8 mouse cellular contexts compared by ENCODE assay signal in the genomic region with DNA sequence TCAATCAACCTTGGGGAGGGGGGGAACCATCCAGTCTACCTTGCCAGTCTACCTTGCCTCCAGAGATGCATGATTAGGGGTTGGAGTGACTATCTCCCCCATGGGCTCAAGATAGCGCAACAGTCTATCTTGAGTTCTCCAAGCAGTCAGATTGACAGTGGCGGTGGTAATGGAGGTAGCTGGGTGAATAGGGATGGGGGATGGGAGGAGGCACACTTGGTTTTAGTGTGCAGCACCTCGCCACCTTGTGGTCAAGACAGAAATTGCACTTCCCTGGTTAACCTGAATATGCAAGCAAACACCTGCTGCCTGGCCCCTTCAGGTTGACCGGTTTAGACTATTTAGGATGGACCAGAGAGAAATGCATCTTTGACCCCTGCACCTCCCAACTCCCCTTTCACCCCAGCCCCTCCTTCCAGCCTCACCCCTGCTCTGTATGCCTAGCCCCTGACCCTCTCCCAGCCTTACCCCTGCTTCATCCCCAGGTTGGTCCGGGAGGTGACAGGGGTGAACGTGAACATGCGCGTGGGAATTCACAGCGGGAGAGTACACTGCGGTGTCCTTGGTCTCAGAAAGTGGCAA.
DNase-seq lines count a peak whose midpoint lies in the region; ATAC-seq lines count a peak whose summit lies in the region.

No protein-coding gene starts in this region.

- DNase-seq in adrenal gland, adult (ENCODE audit: inconsistent age in 2 of 2, low spot score in 1 of 2) = peak; percentile 70 to 92
- DNase-seq in cerebellum, postnatal 4 days (ENCODE audit: low spot score in 2 of 2) = peak; percentile 83 to 93
- DNase-seq in gastrocnemius, postnatal 10 days = peak; percentile 81
- DNase-seq in intestine, embryonic 14.5 days (ENCODE audit: low spot score) = peak; percentile 96
- peak; percentile 86 to 90 for DNase-seq in left cerebral cortex, postnatal 10 days (ENCODE audit: extremely low spot score in 1 of 2, low spot score in 2 of 2)
- peak; percentile 29 for DNase-seq in spleen, adult 12 weeks (ENCODE audit: low spot score)

- no peak overlapping the region for H3K4me2 ChIP-seq in intestine, embryonic 14.5 days (ENCODE audit: low read length)
- no peak overlapping the region for H3K4me2 ChIP-seq in midbrain, embryonic 13.5 days (replicated peaks)

- intact Hi-C loops in left cerebral cortex, postnatal 10 days (cut with DNase I) = loop anchor here (1.0 to 5.0 kb wide), 3 partner anchors 116 to 213 kb away; partner anchors contain the start of gene Adcy5

- H3K4me1 ChIP-seq in intestine, embryonic 14.5 days (replicated peaks; ENCODE audit: control insufficient read depth, insufficient read depth, low read length) = no peaks in the 10 kb centered on the region
- peaks cover 12% of the 10 kb centered on the region; the same call in 1 of the 2 replicates for H3K4me1 ChIP-seq in midbrain, embryonic 13.5 days (replicated peaks)

- ATAC-seq in intestine, embryonic 14.5 days (replicated peaks; ENCODE audit: low FRiP score, low TSS enrichment, low read depth) = 0 out of 2 replicates have a peak, but pooled peaks have one; percentile 24
- ATAC-seq in midbrain, embryonic 13.5 days = peak; percentile 72
- ATAC-seq in monocyte, adult 5-6 weeks (replicated peaks; ENCODE audit: insufficient number of reproducible peaks, low FRiP score, low TSS enrichment, poor library complexity, severe bottlenecking) = no peak; the same call in 1 of the 2 replicates

- H3K9ac ChIP-seq in intestine, embryonic 14.5 days (ENCODE audit: low read length) = no peak overlapping the region
- no peak overlapping the region for H3K9ac ChIP-seq in midbrain, embryonic 13.5 days (replicated peaks)

- no peak overlapping the region for H3K4me3 ChIP-seq in intestine, embryonic 14.5 days (ENCODE audit: low read depth, low read length)
- no peak overlapping the region for H3K4me3 ChIP-seq in midbrain, embryonic 13.5 days (replicated peaks)

- H3K27me3 ChIP-seq in intestine, embryonic 14.5 days (replicated peaks; ENCODE audit: control insufficient read depth, insufficient read depth, low read length) = no peaks in the 10 kb centered on the region
- no peaks in the 10 kb centered on the region for H3K27me3 ChIP-seq in midbrain, embryonic 13.5 days

- no peaks in the 10 kb centered on the region for H3K36me3 ChIP-seq in intestine, embryonic 14.5 days (ENCODE audit: control insufficient read depth, insufficient read depth, low read length)
- H3K36me3 ChIP-seq in midbrain, embryonic 13.5 days = peaks cover 11% of the 10 kb centered on the region; the same call in 1 of the 2 replicates

- WGBS in intestine, embryonic 14.5 days = 42% methylated on average over 10 of the region's 10 CpGs
- 39% methylated on average over 10 of the region's 10 CpGs for WGBS in midbrain, embryonic 13.5 days

- no peaks in the 10 kb centered on the region for H3K9me3 ChIP-seq in intestine, embryonic 14.5 days (ENCODE audit: control insufficient read depth, low read length)
- H3K9me3 ChIP-seq in midbrain, embryonic 13.5 days = no peaks in the 10 kb centered on the region

- H3K27ac ChIP-seq in intestine, embryonic 14.5 days (ENCODE audit: low read depth) = no peak overlapping the region
- H3K27ac ChIP-seq in midbrain, embryonic 13.5 days = no peak overlapping the region

Comparison
In these comparisons a context has a peak if more than half of its experiments do, and no peak if none do; other contexts are left out.
1. DNase-seq: peak in every context shown above with its lines; median percentile 96 in intestine, embryonic 14.5 days; 88 in cerebellum, postnatal 4 days; 88 in left cerebral cortex, postnatal 10 days; 81 in adrenal gland, adult; 81 in gastrocnemius, postnatal 10 days; 29 in spleen, adult 12 weeks.